Mouse (Mus musculus): Measurements from ENCODE around the gene Farsb.

DNA sequence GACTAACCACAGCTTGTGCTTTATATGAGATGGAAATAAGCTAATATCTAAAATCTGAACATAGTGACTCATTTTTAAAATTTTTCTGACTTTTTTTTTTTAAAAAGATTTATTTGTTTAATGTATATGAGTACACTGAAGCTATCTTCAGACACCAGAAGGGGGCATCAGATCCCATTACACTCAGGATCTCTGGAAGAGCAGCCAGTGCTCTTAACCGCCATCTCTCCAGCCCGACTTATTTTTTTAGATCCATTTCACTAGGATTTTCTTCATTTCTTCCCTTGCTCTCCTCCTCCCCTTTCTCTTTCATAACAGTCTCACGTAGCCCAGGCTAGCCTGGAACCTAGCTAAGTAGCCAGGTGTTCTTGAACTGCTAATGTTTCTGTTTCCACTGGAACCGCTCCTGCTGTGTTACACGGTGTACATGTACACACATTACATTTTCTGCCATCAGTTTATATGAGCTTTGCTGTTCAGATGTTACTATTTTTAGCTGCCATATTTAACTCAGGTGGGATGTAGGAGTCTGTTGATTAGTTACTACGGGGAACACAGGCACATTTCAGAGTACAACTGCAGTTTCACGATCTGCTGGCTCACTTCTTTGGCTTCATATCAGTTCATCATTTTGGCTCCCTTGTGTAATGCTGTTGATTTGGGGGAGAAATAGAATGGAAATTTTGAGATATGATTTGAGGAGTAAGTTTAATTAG is 42.0 kb upstream of the Farsb start:
- no peak for TF ChIP-seq CTCF (IDR thresholded peaks at IDR 0.05; ENCODE audit: extremely low read depth, insufficient read length, insufficient replicate concordance, low read depth, low read length)
- no peak for TF ChIP-seq POLR2A (IDR thresholded peaks at IDR 0.05; ENCODE audit: low read depth, low read length)
